Mouse (Mus musculus) MEL (cell line): ENCODE measurements around the gene Ust.

Experiments used
- CTCF ChIP-seq, 3 experiments: IDR thresholded peaks in 2 of 3; conservative IDR thresholded peaks in 1 of 3; 2 replicates each; pipeline ENCODE4 v1.5.1; 2011 to 2012; ENCODE audit warnings: low read length in 3 of 3, low read depth in 2 of 3, mild to moderate bottlenecking in 2 of 3, improper control_type of control experiment in 1 of 3, inconsistent platforms in 1 of 3, mixed read lengths in 1 of 3, moderate library complexity in 1 of 3; ENCODE audit not compliant: control insufficient read depth in 1 of 3, insufficient read depth in 1 of 3, poor library complexity in 1 of 3, severe bottlenecking in 1 of 3
- MAX ChIP-seq: IDR thresholded peaks from 2 replicates; pipeline ENCODE4 v1.6.1; 2011; ENCODE audit warnings: low read length, improper control_type of control experiment
- MAZ ChIP-seq: IDR thresholded peaks from 2 replicates; pipeline ENCODE4 v1.6.1; 2012; ENCODE audit warnings: low read depth, mild to moderate bottlenecking, inconsistent platforms, low read length, improper control_type of control experiment
- NRF1 ChIP-seq: IDR thresholded peaks from 2 replicates; pipeline ENCODE4 v1.6.1; 2014; ENCODE audit warnings: low read depth, mild to moderate bottlenecking, inconsistent platforms, low read length, improper control_type of control experiment, moderate library complexity; ENCODE audit not compliant: poor library complexity, insufficient read depth, severe bottlenecking
- POLR2A ChIP-seq, 2 experiments: IDR thresholded peaks; 2 replicates each; pipeline ENCODE4 v1.6.1; 2011 to 2012; ENCODE audit warnings: low read length in 2 of 2, mild to moderate bottlenecking in 2 of 2, control low read depth in 1 of 2, improper control_type of control experiment in 1 of 2, low read depth in 1 of 2, moderate library complexity in 1 of 2; ENCODE audit not compliant: control insufficient read depth in 1 of 2, insufficient read depth in 1 of 2, poor library complexity in 1 of 2
- RAD21 ChIP-seq: IDR thresholded peaks from 2 replicates; pipeline ENCODE4 v1.6.1; 2011; ENCODE audit warnings: mild to moderate bottlenecking, low read depth, low read length, improper control_type of control experiment
- TAL1 ChIP-seq: IDR thresholded peaks from 2 replicates; pipeline ENCODE4 v1.6.1; 2012; ENCODE audit warnings: mild to moderate bottlenecking, inconsistent platforms, low read length, moderate library complexity, mixed read lengths
- USF1 ChIP-seq: IDR thresholded peaks from 2 replicates; pipeline ENCODE4 v1.6.1; 2014; ENCODE audit warnings: low read depth, mild to moderate bottlenecking, inconsistent platforms, low read length, improper control_type of control experiment, moderate library complexity
- ZNF384 ChIP-seq: IDR thresholded peaks from 2 replicates; pipeline ENCODE4 v1.6.1; 2012; ENCODE audit warnings: low read depth, mild to moderate bottlenecking, inconsistent platforms, low read length, improper control_type of control experiment

DNA sequence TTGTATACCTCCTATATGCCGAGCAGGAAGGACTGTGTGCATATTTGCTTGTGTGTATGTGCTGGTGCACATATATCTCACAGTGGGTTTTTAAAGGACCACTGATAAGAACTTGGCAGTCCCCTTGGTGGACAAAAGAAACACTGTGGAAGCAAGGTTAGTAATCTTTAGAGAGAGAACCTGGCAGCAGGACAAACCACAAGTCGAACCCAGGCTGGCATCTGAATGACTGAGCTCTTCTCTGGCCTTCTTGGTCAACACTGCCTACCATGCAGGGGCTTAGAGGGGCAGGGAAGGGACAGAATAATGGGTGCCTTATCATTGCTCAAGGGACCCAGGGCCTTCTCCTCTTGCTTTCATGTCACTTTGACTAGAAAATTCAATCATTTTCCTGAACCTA lies 294.0 kb downstream of the Ust start:
- TF ChIP-seq CTCF (IDR thresholded peaks at IDR 0.05 in 2 of 3, conservative IDR thresholded peaks at IDR 0.05 in 1 of 3; ENCODE audit: control insufficient read depth in 1 of 3, insufficient read depth in 1 of 3, low read depth in 2 of 3, low read length in 3 of 3, poor library complexity in 1 of 3, severe bottlenecking in 1 of 3) (no peak), NRF1 (no peak), MAX (no peak), MAZ (no peak), RAD21 (no peak), USF1 (no peak), TAL1 (no peak), POLR2A (IDR thresholded peaks at IDR 0.05; ENCODE audit: control insufficient read depth in 1 of 2, insufficient read depth in 1 of 2, low read depth in 1 of 2, low read length in 2 of 2, poor library complexity in 1 of 2) (no peak), ZNF384 (no peak)
